Mouse (Mus musculus): ENCODE results near the gene Fem1b.

Fem1b gene

GRCm38 (mm10) chr9:62775464-62775863 lies 36.3 kb downstream of the Fem1b start:
- DNase-seq: peak; percentile 36 to 54

GRCm38 (mm10) chr9:62772746-62773145 lies 39.0 kb downstream of the Fem1b start:
- no peak for DNase-seq

- no peak for DNase-seq
Measured at GRCm38 (mm10) chr9:62768361-62768760, 43.4 kb downstream of the Fem1b start.

GRCm38 (mm10) chr9:62767464-62767863 lies 44.3 kb downstream of the Fem1b start:
- DNase-seq: no peak

GRCm38 (mm10) chr9:62765346-62765745 lies 46.4 kb downstream of the Fem1b start:
- DNase-seq: no peak

GRCm38 (mm10) chr9:62763478-62763877 lies 48.3 kb downstream of the Fem1b start:
- peak; percentile 31 to 48 for DNase-seq

- DNase-seq: no peak
Measured at GRCm38 (mm10) chr9:62759601-62760000, 52.1 kb downstream of the Fem1b start.

- no peak for DNase-seq
Measured at GRCm38 (mm10) chr9:62758288-62758687, 53.4 kb downstream of the Fem1b start.

GRCm38 (mm10) chr9:62750381-62750780 lies 61.4 kb downstream of the Fem1b start:
- peak; percentile 52 to 73 for DNase-seq

GRCm38 (mm10) chr9:62749666-62750065 lies 62.1 kb downstream of the Fem1b start:
- DNase-seq: peak; percentile 37 to 66

- no peak for DNase-seq
Measured at GRCm38 (mm10) chr9:62746646-62747045, 65.1 kb downstream of the Fem1b start.

- peak in 1 of 2 experiments; percentile 76 for DNase-seq
Measured at GRCm38 (mm10) chr9:62744558-62745275, 67.0 kb downstream of the Fem1b start.

Data from lung, postnatal 4 days (tissue).